Mouse (Mus musculus): ENCODE measurements at regions not wholly inside any gene's neighbourhood (a gene's known extent, or its start where the extent isn't known, plus 50 kb on each side); places are given as distances from the start of the nearest gene placed in this dataset.

DNA sequence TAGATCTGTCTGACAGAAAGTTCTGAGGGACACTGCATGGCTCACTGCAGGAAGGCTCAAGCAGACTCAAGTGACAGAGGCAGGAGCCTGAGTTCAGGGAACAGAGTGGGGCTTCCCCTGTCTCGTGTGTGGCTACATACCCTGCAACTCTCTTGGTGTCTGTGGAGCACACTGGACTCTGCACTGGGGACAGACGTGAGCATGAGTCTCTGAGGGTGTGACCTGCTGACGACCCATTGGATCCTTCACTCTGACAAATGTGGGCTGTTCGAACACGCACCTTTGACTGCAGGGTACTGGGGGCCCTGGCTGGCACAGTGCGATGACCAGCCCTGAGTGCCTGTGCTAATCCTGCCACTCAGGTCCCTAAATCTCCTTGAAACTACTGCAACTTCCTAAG, 215.8 kb upstream of the Shh start:
- ATAC-seq = no peak
- no peak overlapping the region for H3K4me3 ChIP-seq (ENCODE audit: low read length)
- H3K27me3 ChIP-seq (replicated peaks; ENCODE audit: control insufficient read depth, insufficient read depth, low read length) = no peaks in the 10 kb centered on the region
- no peaks in the 10 kb centered on the region for H3K36me3 ChIP-seq (ENCODE audit: control insufficient read depth, insufficient read depth, low read length)
- no peaks in the 10 kb centered on the region for H3K9me3 ChIP-seq (ENCODE audit: control insufficient read depth, low read length)
- 79% methylated on average over 6 of the region's 6 CpGs for WGBS
- H3K27ac ChIP-seq (ENCODE audit: low read depth, low read length) = no peak overlapping the region
- no peaks in the 10 kb centered on the region; the same call in 1 of the 2 replicates for H3K4me1 ChIP-seq (ENCODE audit: control insufficient read depth, insufficient read depth, low read depth, low read length)
- H3K9ac ChIP-seq (ENCODE audit: low read depth, low read length) = no peak overlapping the region
- no peak overlapping the region for H3K4me2 ChIP-seq (ENCODE audit: low read length)

DNA sequence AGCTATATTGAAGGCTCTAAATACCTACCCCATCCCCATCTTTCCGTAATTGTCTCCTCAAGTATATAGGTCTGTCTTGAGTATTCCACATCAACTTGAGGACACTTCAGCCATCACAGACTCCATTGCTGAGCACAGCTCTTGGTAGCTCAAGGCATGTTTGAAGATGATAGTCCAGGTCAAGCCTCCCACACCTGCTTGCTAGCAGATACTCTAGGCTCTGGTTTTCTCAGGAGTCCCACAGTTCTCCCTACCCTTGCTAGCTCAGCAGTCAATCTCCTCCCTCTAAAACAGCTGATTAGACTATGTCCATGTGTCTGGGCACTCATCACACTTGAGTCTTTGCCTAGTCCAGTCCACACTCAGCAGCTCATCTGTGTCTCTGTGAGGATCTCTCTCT, 213.3 kb upstream of the Shh start:
- Histone ChIP-seq H3K27me3 (replicated peaks; ENCODE audit: control insufficient read depth, insufficient read depth, low read length) (no peaks in the 10 kb centered on the region), H3K9ac (ENCODE audit: low read depth, low read length) (no peak overlapping the region), H3K4me3 (ENCODE audit: low read length) (no peak overlapping the region), H3K9me3 (ENCODE audit: control insufficient read depth, low read length) (no peaks in the 10 kb centered on the region), H3K4me2 (ENCODE audit: low read length) (no peak overlapping the region), H3K4me1 (ENCODE audit: control insufficient read depth, insufficient read depth, low read depth, low read length) (no peaks in the 10 kb centered on the region; the same call in 1 of the 2 replicates), H3K27ac (ENCODE audit: low read depth, low read length) (no peak overlapping the region), H3K36me3 (ENCODE audit: control insufficient read depth, insufficient read depth, low read length) (no peaks in the 10 kb centered on the region)
- 95% methylated on average over 1 of the region's 1 CpGs for WGBS
- no peak; the same call in 1 of the 2 replicates for ATAC-seq

DNA sequence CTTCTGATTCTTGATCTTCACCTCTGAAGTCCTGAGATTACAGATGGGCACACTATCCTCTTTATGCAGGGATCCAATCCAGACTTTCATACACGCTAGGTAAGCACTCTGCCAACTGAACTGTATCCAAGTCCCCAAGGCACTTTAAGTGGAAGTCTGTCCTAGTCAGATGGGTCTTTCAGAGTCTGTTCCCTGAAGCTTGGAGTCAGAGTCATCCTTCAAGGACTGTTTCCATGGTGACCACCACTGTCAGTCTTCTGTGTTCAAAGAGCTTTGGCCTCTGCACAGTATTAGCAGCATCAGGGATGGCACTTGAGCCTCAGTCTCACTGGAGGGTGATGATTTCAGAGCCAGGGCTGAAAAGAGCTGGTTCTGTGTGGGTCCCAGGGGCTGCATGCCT, 212.7 kb upstream of the Shh start:
- no peaks in the 10 kb centered on the region for H3K9me3 ChIP-seq (ENCODE audit: control insufficient read depth, low read length)
- no peaks in the 10 kb centered on the region for H3K36me3 ChIP-seq (ENCODE audit: control insufficient read depth, insufficient read depth, low read length)
- no peak overlapping the region for H3K27ac ChIP-seq (ENCODE audit: low read depth, low read length)
- H3K4me3 ChIP-seq (ENCODE audit: low read length) = no peak overlapping the region
- ATAC-seq = peak; percentile 96
- no peak overlapping the region for H3K4me2 ChIP-seq (ENCODE audit: low read length)
- no peaks in the 10 kb centered on the region for H3K27me3 ChIP-seq (replicated peaks; ENCODE audit: control insufficient read depth, insufficient read depth, low read length)
- H3K4me1 ChIP-seq (ENCODE audit: control insufficient read depth, insufficient read depth, low read depth, low read length) = no peaks in the 10 kb centered on the region; the same call in 1 of the 2 replicates
- H3K9ac ChIP-seq (ENCODE audit: low read depth, low read length) = no peak overlapping the region
- WGBS = 22% methylated on average over 1 of the region's 1 CpGs

DNA sequence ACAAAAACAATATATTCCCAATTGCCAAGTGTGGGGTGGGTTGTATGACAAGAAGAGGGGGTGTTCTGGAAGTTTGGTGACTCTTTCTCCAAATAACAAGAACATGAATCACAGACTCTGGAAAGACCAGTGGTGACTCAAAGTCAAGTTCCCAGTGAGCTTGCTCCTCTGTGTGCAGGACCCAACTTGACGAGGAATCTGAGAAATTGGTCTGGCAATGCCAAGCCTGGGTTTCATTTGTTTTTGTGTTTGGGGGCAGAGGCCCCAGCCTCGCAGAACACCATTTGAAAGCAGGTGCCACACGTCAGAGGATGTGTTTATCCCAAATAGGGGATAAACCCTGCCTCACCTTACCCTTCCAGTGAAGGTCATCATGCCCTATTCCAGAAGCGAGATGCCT, 163.1 kb upstream of the Shh start:
- Histone ChIP-seq H3K4me3 (ENCODE audit: low read length) (no peak overlapping the region), H3K27ac (ENCODE audit: low read depth, low read length) (no peak overlapping the region), H3K9ac (ENCODE audit: low read depth, low read length) (no peak overlapping the region), H3K4me2 (ENCODE audit: low read length) (no peak overlapping the region), H3K36me3 (ENCODE audit: control insufficient read depth, insufficient read depth, low read length) (no peaks in the 10 kb centered on the region), H3K4me1 (ENCODE audit: control insufficient read depth, insufficient read depth, low read depth, low read length) (no peaks in the 10 kb centered on the region), H3K9me3 (ENCODE audit: control insufficient read depth, low read length) (no peaks in the 10 kb centered on the region), H3K27me3 (replicated peaks; ENCODE audit: control insufficient read depth, insufficient read depth, low read length) (no peaks in the 10 kb centered on the region)
- ATAC-seq = no peak
- 84% methylated on average over 4 of the region's 4 CpGs for WGBS

DNA sequence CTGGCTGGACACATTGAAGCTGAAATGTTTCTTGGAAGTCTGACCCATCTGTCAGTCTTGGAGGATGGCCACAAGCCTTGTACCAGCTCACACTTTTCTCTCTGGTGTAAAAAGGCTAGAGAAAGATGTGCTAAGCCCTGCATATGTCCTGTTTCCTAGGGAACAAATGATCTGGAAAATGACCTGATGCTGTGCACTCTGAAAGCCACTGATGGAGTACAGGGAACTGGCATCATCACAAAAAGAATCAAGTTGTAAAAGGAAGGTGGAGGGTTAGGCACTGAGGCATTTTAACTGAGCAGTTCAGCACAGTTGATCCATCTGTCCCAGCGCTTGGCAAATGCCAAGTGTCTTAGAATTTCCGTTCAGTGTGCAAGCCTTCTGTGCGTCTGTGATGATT, 144.8 kb upstream of the Shh start:
- Histone ChIP-seq H3K9me3 (ENCODE audit: control insufficient read depth, low read length) (0 out of 2 replicates have a peak, but pooled peaks cover 2% of the 10 kb centered on the region), H3K4me3 (ENCODE audit: low read length) (no peak overlapping the region), H3K36me3 (ENCODE audit: control insufficient read depth, insufficient read depth, low read length) (no peaks in the 10 kb centered on the region), H3K27me3 (replicated peaks; ENCODE audit: control insufficient read depth, insufficient read depth, low read length) (no peaks in the 10 kb centered on the region), H3K9ac (ENCODE audit: low read depth, low read length) (no peak overlapping the region), H3K4me2 (ENCODE audit: low read length) (no peak overlapping the region), H3K4me1 (ENCODE audit: control insufficient read depth, insufficient read depth, low read depth, low read length) (no peaks in the 10 kb centered on the region), H3K27ac (ENCODE audit: low read depth, low read length) (no peak overlapping the region)
- 64% methylated on average over 3 of the region's 3 CpGs for WGBS
- peak; percentile 84 for ATAC-seq

DNA sequence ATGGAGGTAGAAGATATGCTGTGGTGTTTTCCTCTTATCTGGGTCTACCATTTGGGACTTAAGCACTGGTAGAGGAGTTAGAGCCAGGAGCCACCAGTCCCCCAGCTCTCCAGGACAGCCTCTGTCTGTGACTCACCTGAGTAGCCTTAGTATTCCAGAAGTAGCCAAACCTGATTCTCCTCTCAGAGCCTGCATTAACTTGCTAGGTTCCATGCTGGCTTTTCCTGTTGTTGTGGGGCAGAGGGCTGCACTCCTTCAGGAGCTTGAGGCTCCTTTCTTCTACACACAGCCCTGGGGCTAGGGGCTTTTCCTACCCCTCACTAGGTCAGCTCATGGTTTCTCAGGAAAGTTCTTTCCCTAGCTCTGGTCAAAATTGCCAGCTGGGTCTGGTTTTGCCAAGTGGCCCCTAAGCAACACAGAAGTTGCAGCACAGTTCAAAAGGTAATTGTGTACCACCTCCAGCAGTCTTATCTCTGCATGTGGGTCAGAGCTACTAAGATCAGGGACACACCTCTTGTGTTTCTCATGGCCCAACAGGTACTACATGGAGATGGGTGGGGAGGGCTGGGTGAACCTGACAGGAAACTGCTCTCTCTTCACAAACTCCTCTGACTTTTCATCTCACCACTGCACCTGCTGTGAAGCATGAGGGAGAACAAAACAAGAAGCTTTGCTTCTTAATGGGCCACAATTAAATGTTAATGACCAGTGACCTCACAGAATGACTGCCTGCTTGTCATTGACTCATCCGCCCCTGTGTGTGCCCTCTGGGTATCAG, 129.7 kb upstream of the Shh start:
- Histone ChIP-seq H3K27ac (ENCODE audit: low read depth, low read length) (no peak overlapping the region), H3K9me3 (ENCODE audit: control insufficient read depth, low read length) (no peaks in the 10 kb centered on the region; the same call in 1 of the 2 replicates), H3K4me2 (ENCODE audit: low read length) (no peak overlapping the region), H3K9ac (ENCODE audit: low read depth, low read length) (no peak overlapping the region), H3K36me3 (ENCODE audit: control insufficient read depth, insufficient read depth, low read length) (no peaks in the 10 kb centered on the region), H3K27me3 (replicated peaks; ENCODE audit: control insufficient read depth, insufficient read depth, low read length) (no peaks in the 10 kb centered on the region), H3K4me1 (ENCODE audit: control insufficient read depth, insufficient read depth, low read depth, low read length) (no peaks in the 10 kb centered on the region), H3K4me3 (ENCODE audit: low read length) (no peak overlapping the region)
- no peak for ATAC-seq
- WGBS = 50% methylated on average over 1 of the region's 1 CpGs

DNA sequence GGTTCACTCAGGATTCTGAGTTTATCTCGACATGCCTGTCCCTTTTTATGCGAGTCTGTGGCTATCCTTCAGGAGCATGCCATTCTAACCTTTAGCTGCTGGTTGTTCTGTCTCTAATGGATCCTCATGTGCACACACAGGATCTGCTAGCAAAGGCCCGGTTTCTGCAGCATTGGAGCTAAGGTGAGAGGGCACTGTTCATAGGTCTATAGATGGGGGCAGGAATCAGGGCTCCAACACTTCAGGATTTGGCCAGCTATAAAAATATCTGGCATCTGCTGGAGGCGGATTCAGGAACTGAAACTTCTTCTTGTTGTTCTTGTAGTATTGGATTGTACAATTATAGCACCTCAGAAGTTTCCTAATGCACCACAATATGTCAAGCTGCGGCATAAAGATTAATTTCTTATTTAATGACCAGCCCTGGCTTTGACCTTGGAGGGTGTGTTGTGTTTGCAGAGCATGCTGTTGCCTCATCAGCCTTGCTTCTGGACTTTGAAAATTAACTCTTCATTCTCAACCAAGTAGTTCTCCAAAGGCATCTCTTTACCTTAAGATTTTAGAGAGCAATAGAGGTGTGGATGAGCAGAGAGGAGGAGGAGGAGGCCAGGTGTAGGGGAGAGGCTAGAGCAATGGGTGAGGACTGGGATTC, 104.4 kb upstream of the Shh start:
- H3K4me3 ChIP-seq (ENCODE audit: low read length) = no peak overlapping the region
- no peak overlapping the region for H3K27ac ChIP-seq (ENCODE audit: low read depth, low read length)
- H3K27me3 ChIP-seq (replicated peaks; ENCODE audit: control insufficient read depth, insufficient read depth, low read length) = no peaks in the 10 kb centered on the region
- H3K4me2 ChIP-seq (ENCODE audit: low read length) = no peak overlapping the region
- no peak for ATAC-seq
- H3K9me3 ChIP-seq (ENCODE audit: control insufficient read depth, low read length) = no peaks in the 10 kb centered on the region
- H3K36me3 ChIP-seq (ENCODE audit: control insufficient read depth, insufficient read depth, low read length) = no peaks in the 10 kb centered on the region
- WGBS = 88% methylated on average over 5 of the region's 5 CpGs
- no peak overlapping the region for H3K9ac ChIP-seq (ENCODE audit: low read depth, low read length)
- H3K4me1 ChIP-seq (ENCODE audit: control insufficient read depth, insufficient read depth, low read depth, low read length) = no peaks in the 10 kb centered on the region

DNA sequence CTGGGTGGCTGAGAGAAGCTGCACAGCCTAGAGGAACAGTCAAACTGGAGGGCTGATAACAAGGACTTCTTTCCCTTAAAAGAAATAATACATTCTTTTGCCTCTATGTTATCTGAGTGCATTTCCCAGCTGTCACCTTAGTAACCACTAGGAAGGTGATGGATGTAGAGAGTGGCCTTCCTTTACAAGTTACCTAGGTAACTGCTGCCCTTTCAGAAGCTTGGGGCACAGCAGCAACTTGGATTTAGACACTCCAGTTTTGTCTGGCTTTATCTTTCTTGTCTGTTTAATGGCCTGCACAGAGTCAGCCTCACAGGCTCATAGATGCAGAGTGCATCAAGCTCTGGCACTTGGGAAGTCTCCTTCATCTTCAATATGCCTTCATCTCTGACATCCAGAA, 101.4 kb upstream of the Shh start:
- H3K27ac ChIP-seq (ENCODE audit: low read depth, low read length) = no peak overlapping the region
- no peak overlapping the region for H3K4me3 ChIP-seq (ENCODE audit: low read length)
- H3K36me3 ChIP-seq (ENCODE audit: control insufficient read depth, insufficient read depth, low read length) = no peaks in the 10 kb centered on the region
- H3K4me1 ChIP-seq (ENCODE audit: control insufficient read depth, insufficient read depth, low read depth, low read length) = no peaks in the 10 kb centered on the region
- H3K4me2 ChIP-seq (ENCODE audit: low read length) = no peak overlapping the region
- H3K27me3 ChIP-seq (replicated peaks; ENCODE audit: control insufficient read depth, insufficient read depth, low read length) = no peaks in the 10 kb centered on the region
- H3K9me3 ChIP-seq (ENCODE audit: control insufficient read depth, low read length) = no peaks in the 10 kb centered on the region
- H3K9ac ChIP-seq (ENCODE audit: low read depth, low read length) = no peak overlapping the region
- 0 out of 2 replicates have a peak, but pooled peaks have one; percentile 34 for ATAC-seq

DNA sequence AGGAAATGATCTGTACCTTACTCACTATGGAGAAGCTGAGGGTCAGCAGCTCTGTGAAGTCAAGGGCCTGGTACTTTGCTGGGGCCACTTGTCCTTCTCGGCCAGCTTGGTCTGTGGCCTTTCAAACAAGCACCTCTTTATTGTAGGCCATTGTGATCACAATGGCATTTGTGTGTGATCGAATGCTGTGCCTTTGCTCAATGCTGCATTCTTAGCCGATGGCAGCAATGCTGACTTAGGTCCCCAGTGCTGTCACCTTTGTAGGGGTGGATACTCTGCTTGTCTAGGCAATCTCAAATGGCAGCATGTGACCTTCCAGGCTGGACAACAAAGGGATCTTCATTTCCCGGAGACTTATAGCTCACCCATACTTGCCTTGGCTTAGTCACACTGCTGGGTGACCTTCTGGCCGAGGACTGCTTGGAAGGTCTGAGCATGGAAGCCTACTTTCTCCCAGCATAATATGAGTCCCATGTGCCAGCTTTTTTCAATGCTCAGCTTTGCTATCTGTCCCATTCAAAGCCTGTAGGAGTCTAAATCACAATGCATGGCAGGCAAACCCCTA, 100.4 kb upstream of the Shh start:
- Histone ChIP-seq H3K4me3 (ENCODE audit: low read length) (no peak overlapping the region), H3K9me3 (ENCODE audit: control insufficient read depth, low read length) (no peaks in the 10 kb centered on the region), H3K9ac (ENCODE audit: low read depth, low read length) (no peak overlapping the region), H3K36me3 (ENCODE audit: control insufficient read depth, insufficient read depth, low read length) (no peaks in the 10 kb centered on the region), H3K4me1 (ENCODE audit: control insufficient read depth, insufficient read depth, low read depth, low read length) (no peaks in the 10 kb centered on the region), H3K27ac (ENCODE audit: low read depth, low read length) (no peak overlapping the region), H3K27me3 (replicated peaks; ENCODE audit: control insufficient read depth, insufficient read depth, low read length) (no peaks in the 10 kb centered on the region), H3K4me2 (ENCODE audit: low read length) (no peak overlapping the region)
- WGBS = 65% methylated on average over 5 of the region's 5 CpGs
- no peak for ATAC-seq

Measured in hindbrain, embryonic 16.5 days (tissue).